7 mouse cellular contexts compared by ENCODE assay signal in the genomic region with DNA sequence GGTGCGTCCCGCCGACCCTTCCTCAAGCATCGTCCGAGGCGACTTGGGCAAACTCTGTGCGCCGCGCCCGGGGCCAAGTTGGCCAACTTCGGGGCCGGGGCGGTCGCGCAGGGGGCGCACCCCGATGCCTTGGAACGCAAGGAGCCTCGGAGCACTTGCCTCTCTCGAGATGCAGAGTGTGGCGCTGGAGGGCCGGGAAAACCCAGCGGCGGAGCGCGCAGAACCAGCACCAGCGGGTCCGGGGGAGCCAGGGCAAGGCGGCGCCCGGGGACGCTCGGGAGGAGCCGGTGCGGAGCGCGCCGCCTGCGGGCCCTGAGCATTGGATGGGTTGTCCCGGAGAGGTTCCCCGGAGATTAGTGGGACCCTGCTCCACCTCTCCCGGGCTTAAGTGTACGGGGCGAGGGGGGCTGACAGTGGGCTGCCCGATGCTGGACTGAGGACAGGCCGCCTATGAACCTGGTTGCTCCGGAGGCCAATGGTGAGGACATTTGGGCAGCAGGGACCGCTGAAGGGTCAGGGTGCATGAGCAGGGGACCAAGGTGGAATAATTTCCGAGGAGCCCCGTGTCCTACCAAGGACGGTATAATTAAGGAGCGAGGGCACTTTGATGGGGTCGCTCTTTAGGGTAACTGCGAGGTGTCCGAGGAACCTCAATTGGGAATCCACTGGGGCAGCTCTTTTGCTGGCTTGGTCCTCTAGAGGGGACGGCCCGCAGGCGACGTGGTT. TPM values are rescaled to one million over a fixed set of nuclear protein-coding genes. Genes with fewer than 3 reads are reported as not detected.
A peak's percentile ranks its signal among the peaks of the same experiment; 100 is the strongest.
DNase-seq lines count a peak whose midpoint lies in the region; ATAC-seq lines count a peak whose summit lies in the region.

No protein-coding gene starts in this region.

- DNase-seq in urinary bladder, postnatal 14 days (ENCODE audit: low spot score) = peak; percentile 45
- DNase-seq in urinary bladder, postnatal 10 days (ENCODE audit: low spot score) = no peak
- peak; percentile 55 for DNase-seq in embryonic facial prominence, embryonic 14.5 days (ENCODE audit: low spot score)
- DNase-seq in limb, embryonic 11.5 days (ENCODE audit: low spot score) = no peak
- DNase-seq in urinary bladder, postnatal 4 days (ENCODE audit: low spot score in 2 of 2) = peak; percentile 57 to 71

- H3K9me3 ChIP-seq in embryonic facial prominence, embryonic 14.5 days (ENCODE audit: control insufficient read depth, low read length) = no peaks in the 10 kb centered on the region
- no peaks in the 10 kb centered on the region for H3K9me3 ChIP-seq in heart, embryonic 16.5 days (replicated peaks; ENCODE audit: control insufficient read depth, low read length)
- H3K9me3 ChIP-seq in limb, embryonic 11.5 days (ENCODE audit: control insufficient read depth, low read length) = no peaks in the 10 kb centered on the region
- H3K9me3 ChIP-seq in midbrain, embryonic 16.5 days (replicated peaks; ENCODE audit: control insufficient read depth, low read length, poor library complexity, severe bottlenecking) = no peaks in the 10 kb centered on the region

- peak overlapping the region; percentile 74 for H3K9ac ChIP-seq in embryonic facial prominence, embryonic 14.5 days (ENCODE audit: low read depth, low read length)
- H3K9ac ChIP-seq in heart, embryonic 16.5 days (ENCODE audit: low read length) = peak overlapping the region; percentile 59
- H3K9ac ChIP-seq in limb, embryonic 11.5 days (ENCODE audit: low read length) = peak overlapping the region; percentile 38; the same call in 1 of the 2 replicates
- peak overlapping the region; percentile 66 for H3K9ac ChIP-seq in midbrain, embryonic 16.5 days (ENCODE audit: low read depth, low read length)

- H3K27me3 ChIP-seq in embryonic facial prominence, embryonic 14.5 days (replicated peaks; ENCODE audit: control insufficient read depth, insufficient read depth, low read length) = peaks cover 58% of the 10 kb centered on the region
- peaks cover 55% of the 10 kb centered on the region for H3K27me3 ChIP-seq in heart, embryonic 16.5 days (ENCODE audit: control insufficient read depth, insufficient read depth, low read length)
- peaks cover 41% of the 10 kb centered on the region for H3K27me3 ChIP-seq in limb, embryonic 11.5 days (ENCODE audit: control insufficient read depth, insufficient read depth, low read length)
- peaks cover 30% of the 10 kb centered on the region for H3K27me3 ChIP-seq in midbrain, embryonic 16.5 days (ENCODE audit: control insufficient read depth, insufficient read depth, low read depth, low read length)

- H3K27ac ChIP-seq in embryonic facial prominence, embryonic 14.5 days (replicated peaks; ENCODE audit: low read depth, low read length) = peak overlapping the region; percentile 55
- H3K27ac ChIP-seq in heart, embryonic 16.5 days (ENCODE audit: low read length) = no peak overlapping the region
- no peak overlapping the region for H3K27ac ChIP-seq in limb, embryonic 11.5 days (replicated peaks; ENCODE audit: low read depth, low read length)
- no peak overlapping the region for H3K27ac ChIP-seq in midbrain, embryonic 16.5 days (ENCODE audit: low read length)

- under 1% methylated on average over 26 of the region's 59 CpGs for WGBS in embryonic facial prominence, embryonic 14.5 days
- under 1% methylated on average over 59 of the region's 59 CpGs for WGBS in heart, embryonic 16.5 days
- WGBS in limb, embryonic 11.5 days = under 1% methylated on average over 58 of the region's 59 CpGs
- under 1% methylated on average over 59 of the region's 59 CpGs for WGBS in midbrain, embryonic 16.5 days

- H3K4me2 ChIP-seq in embryonic facial prominence, embryonic 14.5 days (ENCODE audit: low read depth, low read length) = peak overlapping the region; percentile 93
- H3K4me2 ChIP-seq in heart, embryonic 16.5 days (ENCODE audit: low read depth, low read length) = peak overlapping the region; percentile 73
- peak overlapping the region; percentile 98 for H3K4me2 ChIP-seq in limb, embryonic 11.5 days (ENCODE audit: low read depth, severe bottlenecking)
- peak overlapping the region; percentile 100 for H3K4me2 ChIP-seq in midbrain, embryonic 16.5 days (ENCODE audit: low read length)

- no peaks in the 10 kb centered on the region for H3K36me3 ChIP-seq in embryonic facial prominence, embryonic 14.5 days (ENCODE audit: control insufficient read depth, insufficient read depth, low read length)
- H3K36me3 ChIP-seq in heart, embryonic 16.5 days (ENCODE audit: control insufficient read depth, insufficient read depth) = no peaks in the 10 kb centered on the region
- H3K36me3 ChIP-seq in limb, embryonic 11.5 days (ENCODE audit: control insufficient read depth, insufficient read depth, low read length) = no peaks in the 10 kb centered on the region
- H3K36me3 ChIP-seq in midbrain, embryonic 16.5 days (ENCODE audit: control insufficient read depth, insufficient read depth, low read length) = no peaks in the 10 kb centered on the region

- peak overlapping the region; percentile 74 for H3K4me3 ChIP-seq in embryonic facial prominence, embryonic 14.5 days (ENCODE audit: low read depth, low read length)
- H3K4me3 ChIP-seq in heart, embryonic 16.5 days (ENCODE audit: low read length) = peak overlapping the region; percentile 56
- peak overlapping the region; percentile 53 for H3K4me3 ChIP-seq in limb, embryonic 11.5 days (ENCODE audit: low read depth, low read length)
- peak overlapping the region; percentile 69 for H3K4me3 ChIP-seq in midbrain, embryonic 16.5 days (ENCODE audit: low read depth, low read length)

- peaks cover 9% of the 10 kb centered on the region; the same call in 1 of the 2 replicates for H3K4me1 ChIP-seq in embryonic facial prominence, embryonic 14.5 days (ENCODE audit: control insufficient read depth, insufficient read depth, low read length)
- H3K4me1 ChIP-seq in heart, embryonic 16.5 days (ENCODE audit: control insufficient read depth, insufficient read depth, low read length) = peaks cover 11% of the 10 kb centered on the region; the same call in 1 of the 2 replicates
- H3K4me1 ChIP-seq in limb, embryonic 11.5 days (ENCODE audit: control insufficient read depth, insufficient read depth, low read length) = peaks cover 8% of the 10 kb centered on the region; the same call in 1 of the 2 replicates
- peaks cover 11% of the 10 kb centered on the region for H3K4me1 ChIP-seq in midbrain, embryonic 16.5 days (ENCODE audit: control insufficient read depth, insufficient read depth, low read length)

- ATAC-seq in embryonic facial prominence, embryonic 14.5 days (ENCODE audit: low read depth) = peak; percentile 54
- ATAC-seq in heart, embryonic 16.5 days (replicated peaks; ENCODE audit: extremely low read depth, insufficient read depth, low FRiP score) = peak; percentile 24; the same call in 1 of the 2 replicates
- ATAC-seq in limb, embryonic 11.5 days (ENCODE audit: insufficient number of reproducible peaks, low FRiP score, low TSS enrichment, low read depth) = 0 out of 2 replicates have a peak, but pooled peaks have one; percentile 31
- ATAC-seq in midbrain, embryonic 16.5 days = peak; percentile 66

RNA-seq across cellular contexts. Expression of a gene that starts 0.6 kb away (rescaled TPM):
- 24.6 and 25.7 TPM in 2 replicates for polyA plus RNA-seq in embryonic facial prominence, embryonic 14.5 days (2014; fragmentation: Nextera tagmentation; extraction: Ambion mirVana)
- polyA plus RNA-seq in heart, embryonic 16.5 days (2015; fragmentation: Nextera tagmentation; extraction: Ambion mirVana) = 8.2 and 9.8 TPM in 2 replicates
- 0.61 and 1.0 TPM in 2 replicates for polyA plus RNA-seq in limb, embryonic 11.5 days (2014; fragmentation: Nextera tagmentation; extraction: Ambion mirVana)
- polyA plus RNA-seq in midbrain, embryonic 16.5 days (2015; fragmentation: Nextera tagmentation; extraction: Ambion mirVana) = 3.8 and 4.0 TPM in 2 replicates

Comparison
In these comparisons a context has a peak if more than half of its experiments do, and no peak if none do; other contexts are left out.
1. DNase-seq: peak in urinary bladder, postnatal 14 days (single experiment), embryonic facial prominence, embryonic 14.5 days (single experiment) and urinary bladder, postnatal 4 days (2 of 2); none in urinary bladder, postnatal 10 days (single experiment) and limb, embryonic 11.5 days (single experiment).
2. Peak in every context shown above with its lines, with median percentiles within 50 percentile points of each other: ATAC-seq, H3K4me2 ChIP-seq, H3K4me3 ChIP-seq and H3K9ac ChIP-seq.